Mouse (Mus musculus) layer of hippocampus, adult 2 months (tissue): ENCODE data around the gene Rpl19. TPM values are rescaled to one million over a fixed set of nuclear protein-coding genes. Genes with fewer than 3 reads are reported as not detected.

ENCODE experiments used
- DNase-seq, 2 experiments: peaks; one replicate each; pipeline ENCODE4 v3.0.0; 2022; ENCODE audit warnings: low spot score in 2 of 2
- H3K27ac ChIP-seq: fragments of 200-600 bp; 2 replicates; pipeline ENCODE4 v1.8.1; 2022
- H3K4me3 ChIP-seq: fragments of 200-600 bp; 2 replicates; pipeline ENCODE4 v1.8.1; 2022; ENCODE audit warnings: mild to moderate bottlenecking
- CTCF ChIP-seq: fragments of 200-600 bp; conservative IDR thresholded peaks from 2 replicates; pipeline ENCODE4 v1.8.1; 2022; ENCODE audit warnings: antibody characterized with exemption, mild to moderate bottlenecking, moderate library complexity
- total RNA-seq, 2 experiments: library from RNA; stranded (reverse); gene quantifications; 2 replicates each; pipeline ENCODE4 v1.2.3; 2021

The Rpl19 gene
- total RNA-seq, 2 experiments from 2014 or later, result 615 to 621 TPM

DNA sequence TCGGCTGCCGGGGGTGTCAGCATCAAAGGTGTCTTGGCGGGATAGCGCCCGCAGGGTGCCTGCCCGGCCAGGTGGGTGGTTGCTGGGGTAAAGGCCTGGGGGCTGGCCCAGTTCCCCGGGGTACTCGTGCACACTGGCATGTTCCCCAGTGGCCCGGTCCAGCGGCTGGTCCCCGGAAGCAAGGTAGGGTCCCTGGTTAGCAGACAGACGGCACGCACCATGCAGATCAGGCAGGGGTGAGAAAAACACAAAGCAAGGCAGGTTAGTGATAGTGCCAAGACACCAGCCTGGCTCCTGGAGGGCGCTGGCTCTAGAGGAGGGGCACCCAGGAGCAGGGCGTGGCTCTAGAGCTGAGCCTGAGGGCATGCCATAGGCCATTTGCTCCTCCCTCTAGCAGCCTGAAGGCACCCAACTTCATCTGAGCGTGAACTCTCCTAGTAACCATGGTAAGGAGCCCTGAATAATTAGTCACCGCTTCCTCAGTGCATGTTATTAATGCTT lies 23.3 kb upstream of the Rpl19 start:
- no peak for DNase-seq
- Histone ChIP-seq H3K27ac (peak overlapping the region; percentile 72), H3K4me3 (no peak overlapping the region)
- no peak for TF ChIP-seq CTCF

DNA sequence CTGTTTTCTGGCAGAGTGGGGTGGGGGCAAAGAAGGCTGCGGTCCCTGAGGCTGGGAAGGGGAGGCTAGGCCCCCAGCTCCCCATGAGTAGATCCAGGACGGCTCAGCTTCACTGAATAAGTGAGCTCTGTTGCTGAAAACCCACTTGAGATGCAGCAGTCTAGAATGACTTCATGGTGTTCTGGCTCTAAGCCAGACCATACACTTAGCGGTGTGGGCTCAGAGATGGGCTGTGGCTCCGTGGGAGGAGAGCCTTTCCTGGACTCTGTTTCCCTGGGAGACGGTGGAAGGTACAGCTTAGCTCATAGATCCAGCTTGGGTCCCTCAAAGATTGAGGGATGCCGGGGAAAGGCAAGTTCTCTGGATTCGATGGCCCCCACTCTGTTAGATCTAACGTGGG lies 22.3 kb upstream of the Rpl19 start:
- Histone ChIP-seq H3K27ac (peak overlapping the region; percentile 72), H3K4me3 (no peak overlapping the region)
- TF ChIP-seq CTCF, result no peak
- DNase-seq, result peak; percentile 28 to 68

DNA sequence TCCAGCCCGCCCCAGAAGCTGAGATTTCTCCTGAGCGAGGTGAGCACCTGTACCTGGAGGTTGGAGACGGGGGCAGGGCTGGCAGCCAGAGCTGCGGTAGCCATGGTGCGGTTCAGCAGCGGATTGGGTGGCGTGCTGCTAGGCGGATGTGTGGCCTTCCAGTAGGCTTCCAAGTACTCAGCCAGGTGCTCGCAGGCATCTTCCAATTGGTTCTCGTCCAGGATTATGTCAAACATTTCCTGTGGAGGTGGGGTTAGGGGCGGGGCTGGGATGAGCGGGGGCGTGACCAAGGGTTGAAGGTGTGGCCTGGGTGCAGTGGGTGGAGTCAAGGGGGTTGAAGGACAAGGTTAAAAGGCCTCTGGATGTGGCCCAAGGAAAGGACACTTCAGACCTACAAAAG lies 21.4 kb upstream of the Rpl19 start:
- Histone ChIP-seq H3K27ac (peak overlapping the region; percentile 72; the same call in 1 of the 2 replicates), H3K4me3 (no peak overlapping the region)
- no peak for TF ChIP-seq CTCF
- DNase-seq, result no peak

DNA sequence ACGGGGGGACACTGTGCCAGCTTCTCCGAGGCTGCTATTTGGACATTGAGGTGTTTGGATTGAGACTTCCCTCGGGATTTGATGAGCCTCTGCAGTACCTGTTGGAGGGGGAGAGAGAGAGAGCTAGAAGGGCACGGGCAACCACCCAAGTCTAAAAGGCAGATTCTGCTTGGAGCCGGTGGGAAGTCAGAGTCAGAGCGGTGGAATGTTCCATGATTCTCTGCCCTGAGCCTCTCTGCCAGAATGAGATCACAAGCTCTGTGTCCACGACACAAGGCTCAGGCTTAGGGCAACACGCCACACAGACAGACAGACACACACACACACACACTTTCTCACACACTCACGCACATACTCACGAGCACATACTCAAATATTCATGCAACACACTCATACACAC lies 20.8 kb upstream of the Rpl19 start:
- Histone ChIP-seq H3K4me3 (no peak overlapping the region), H3K27ac (peak overlapping the region; percentile 72; the same call in 1 of the 2 replicates)
- TF ChIP-seq CTCF, result no peak
- no peak for DNase-seq

DNA sequence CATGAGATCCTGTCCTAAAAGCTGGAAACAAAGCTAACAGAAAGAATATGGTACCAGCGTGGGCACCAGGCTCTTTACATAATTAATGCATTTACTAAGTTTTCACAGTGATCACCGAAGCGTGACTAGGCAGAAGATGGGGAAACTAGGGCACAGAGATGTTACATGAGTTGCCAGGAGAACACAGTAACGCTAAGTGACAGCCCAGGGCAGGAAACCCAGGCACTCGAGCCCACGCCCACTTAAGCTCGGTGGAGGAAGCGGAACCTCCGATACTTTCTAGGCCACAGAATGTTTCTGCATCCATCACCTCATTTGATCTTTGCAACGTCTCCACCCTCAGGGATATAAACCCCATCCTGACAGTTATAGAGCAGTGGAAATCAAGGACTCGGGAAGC lies 18.4 kb upstream of the Rpl19 start:
- H3K27ac ChIP-seq, result no peak overlapping the region
- no peak for DNase-seq
- no peak overlapping the region for H3K4me3 ChIP-seq
- no peak for TF ChIP-seq CTCF

DNA sequence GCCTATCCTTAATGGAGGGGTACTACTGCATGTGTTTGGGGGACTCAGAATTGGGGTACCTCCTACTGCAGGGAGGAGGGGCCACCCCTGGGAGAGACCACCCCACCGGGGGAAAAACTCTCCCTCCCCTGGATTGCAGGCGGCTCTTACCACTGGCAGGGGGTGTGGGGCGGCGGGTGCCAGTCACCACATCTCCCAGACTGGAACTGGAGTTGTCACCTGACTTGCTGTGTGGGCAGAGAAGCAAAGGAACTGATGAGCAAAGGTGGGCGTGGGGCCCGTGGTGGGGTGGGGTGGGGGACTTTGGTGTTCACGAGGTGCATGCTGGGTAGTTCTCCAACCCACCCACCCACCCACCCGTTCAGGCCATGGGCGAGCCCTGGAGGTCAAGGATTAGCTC lies 14.8 kb upstream of the Rpl19 start:
- H3K27ac ChIP-seq, result peak overlapping the region; percentile 72; the same call in 1 of the 2 replicates
- no peak for TF ChIP-seq CTCF
- no peak overlapping the region for H3K4me3 ChIP-seq
- DNase-seq, result peak in 1 of 2 experiments; percentile 37

DNA sequence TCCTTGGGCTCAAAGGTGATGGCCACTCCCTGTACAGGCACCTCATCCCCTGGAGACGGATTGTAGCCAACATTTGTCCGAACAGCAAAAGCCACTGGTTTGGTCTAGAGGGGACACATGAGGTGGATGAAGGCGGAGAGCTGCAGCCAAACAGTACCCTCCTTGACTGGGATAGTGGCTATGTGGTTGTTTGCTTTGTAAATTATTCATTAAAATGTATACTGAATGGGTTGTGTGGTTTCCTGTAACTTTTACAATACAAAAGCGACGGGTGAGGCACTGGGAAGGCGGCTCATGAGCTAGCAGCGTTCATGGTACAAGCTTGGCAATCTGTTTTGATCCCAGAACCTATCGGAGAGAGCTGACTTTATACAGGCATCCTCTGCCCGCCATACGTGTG lies 13.7 kb upstream of the Rpl19 start:
- TF ChIP-seq CTCF, result no peak
- Histone ChIP-seq H3K4me3 (no peak overlapping the region), H3K27ac (peak overlapping the region; percentile 72; the same call in 1 of the 2 replicates)
- DNase-seq, result no peak

DNA sequence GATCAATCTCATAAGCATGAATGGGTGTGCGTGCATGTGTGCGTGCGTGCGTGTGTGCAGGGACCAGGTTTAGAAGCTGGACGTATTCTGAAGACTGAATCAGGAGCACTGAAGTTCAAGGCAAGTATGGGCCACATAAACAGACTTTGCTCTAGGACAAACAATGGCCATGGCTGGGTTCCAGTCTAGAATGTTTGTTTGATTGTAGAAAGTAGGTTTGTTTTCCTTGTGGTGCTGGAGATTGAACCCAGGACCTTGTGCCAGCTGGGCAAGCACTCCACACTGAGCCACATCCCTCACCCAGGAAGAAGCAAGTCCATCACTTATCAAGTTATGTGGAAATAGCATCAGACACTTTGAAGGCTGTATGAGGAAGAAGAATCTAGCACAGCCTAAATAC lies 10.3 kb upstream of the Rpl19 start:
- no peak for TF ChIP-seq CTCF
- no peak for DNase-seq
- H3K27ac ChIP-seq, result no peak overlapping the region
- no peak overlapping the region for H3K4me3 ChIP-seq

DNA sequence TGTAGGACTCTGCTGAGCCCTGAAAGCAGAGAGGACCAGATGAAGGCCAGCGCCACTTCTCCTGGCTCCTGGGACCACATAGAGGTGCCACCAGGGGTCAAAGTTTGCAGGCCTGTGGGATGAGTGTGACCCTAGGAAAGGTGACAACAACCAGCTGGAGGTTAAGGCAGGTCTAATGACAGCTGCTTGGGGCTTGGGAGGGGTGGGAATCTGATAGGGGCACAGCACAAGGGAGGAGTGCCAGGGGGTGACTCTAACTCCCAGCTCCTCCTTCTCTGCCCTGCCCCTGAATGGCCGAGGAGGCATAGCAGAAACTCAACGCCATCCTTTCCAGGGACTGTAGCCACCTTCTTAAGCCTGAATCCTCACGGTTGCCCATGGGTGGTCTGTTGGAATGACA lies 9.7 kb upstream of the Rpl19 start:
- Histone ChIP-seq H3K4me3 (no peak overlapping the region), H3K27ac (no peak overlapping the region)
- no peak for TF ChIP-seq CTCF
- no peak for DNase-seq

DNA sequence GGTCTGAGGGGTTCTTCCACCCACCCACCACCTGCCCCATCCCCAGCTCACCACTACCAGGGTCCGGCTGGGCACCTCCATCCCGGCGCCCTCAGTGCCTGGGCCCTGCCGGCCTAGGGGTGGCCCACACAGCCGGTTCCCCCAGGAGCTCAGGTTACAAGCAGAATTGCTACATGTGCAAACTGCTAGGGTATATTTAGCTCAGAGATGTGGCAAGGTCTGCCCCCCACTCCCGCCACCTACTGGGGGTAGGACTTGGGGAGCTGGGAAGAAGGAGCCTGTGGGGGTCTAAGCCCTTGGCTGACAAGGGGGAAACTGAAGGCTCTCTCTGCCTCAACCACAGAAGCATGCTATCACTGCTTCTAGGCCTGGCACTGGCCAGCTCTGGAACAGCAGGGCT lies 8.3 kb upstream of the Rpl19 start:
- Histone ChIP-seq H3K4me3 (no peak overlapping the region; the same call in 1 of the 2 replicates), H3K27ac (peak overlapping the region; percentile 90; the same call in 1 of the 2 replicates)
- TF ChIP-seq CTCF, result peak; percentile 14; the same call in 1 of the 2 replicates
- no peak for DNase-seq

DNA sequence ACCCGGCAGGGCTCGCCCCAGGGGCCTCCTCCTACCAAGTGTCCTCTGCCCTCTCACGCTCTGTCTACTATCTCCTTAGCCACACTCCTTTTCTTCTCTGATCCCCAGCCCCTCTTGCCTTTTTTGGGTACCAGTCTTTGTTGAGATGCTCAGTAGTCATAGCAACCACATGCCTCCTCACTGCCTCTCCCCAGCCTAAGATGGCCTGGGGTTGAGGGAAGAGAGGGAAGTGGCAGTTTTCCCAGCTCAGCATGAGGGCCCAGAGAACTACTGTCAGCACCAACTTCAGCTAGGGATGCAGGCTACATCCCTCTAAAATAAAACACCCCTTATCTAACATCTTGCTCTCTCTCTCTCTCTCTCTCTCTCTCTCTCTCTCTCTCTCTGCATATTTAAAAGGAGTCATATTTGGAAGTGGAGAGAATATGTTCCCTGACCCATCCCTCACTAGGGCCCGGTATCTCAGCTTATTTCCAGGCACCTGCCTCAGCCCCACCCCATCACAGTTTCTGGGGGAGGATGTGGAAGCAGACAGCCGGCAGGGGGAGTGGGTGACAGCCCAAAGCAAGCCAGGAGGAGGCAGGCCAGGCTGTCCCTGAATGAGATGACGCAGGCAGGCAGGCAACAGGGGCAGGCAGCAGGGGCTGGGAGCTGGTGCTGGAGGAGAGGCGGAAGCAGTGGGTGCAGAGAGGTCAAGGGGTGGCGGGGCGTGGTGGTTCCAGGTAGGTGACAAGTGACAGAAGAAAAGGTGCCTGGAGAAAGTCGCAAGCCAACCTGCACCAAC lies 7.5 kb upstream of the Rpl19 start:
- peak; percentile 60 for TF ChIP-seq CTCF
- H3K27ac ChIP-seq, result peak overlapping the region; percentile 90
- H3K4me3 ChIP-seq, result peak overlapping the region; percentile 54

DNA sequence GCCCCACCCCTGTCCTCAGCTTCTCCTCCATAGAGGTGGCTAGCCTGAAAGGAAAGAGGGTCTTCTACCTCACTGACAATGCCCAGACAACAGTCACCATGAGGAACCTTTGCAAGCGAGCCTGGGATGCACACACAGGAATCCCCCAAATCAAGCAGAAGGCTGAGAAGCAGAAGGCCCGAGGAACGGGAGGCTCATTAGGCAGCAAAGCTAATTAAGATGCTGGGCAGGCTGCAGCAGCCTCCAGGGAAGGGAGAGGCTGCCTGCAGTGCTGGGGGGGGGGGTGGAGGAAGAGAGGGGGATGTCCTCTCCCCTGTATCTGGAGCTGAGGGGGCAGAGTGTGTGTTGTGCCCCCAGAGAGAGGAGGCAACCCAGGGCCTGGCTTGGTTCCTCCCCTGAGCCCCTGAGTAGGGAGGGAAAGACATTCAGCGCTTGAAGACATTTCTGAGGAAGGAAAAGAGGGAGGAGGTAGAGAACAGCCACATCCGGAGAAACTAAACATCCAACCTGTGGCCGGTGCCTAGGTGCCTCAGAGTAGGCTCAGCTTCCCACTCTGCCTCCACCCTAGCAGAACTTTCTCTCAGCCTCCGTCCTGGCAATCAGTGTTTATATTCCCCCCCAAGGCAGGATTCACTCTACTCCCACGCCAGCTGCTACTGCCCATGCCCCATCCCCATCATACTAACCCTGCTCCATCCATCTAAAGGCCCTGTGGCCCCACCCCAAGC lies 6.5 kb upstream of the Rpl19 start:
- peak overlapping the region; percentile 90 for H3K27ac ChIP-seq
- no peak for TF ChIP-seq CTCF
- DNase-seq, result peak in 1 of 2 experiments; percentile 56
- peak overlapping the region; percentile 54 for H3K4me3 ChIP-seq

More for the DNA sequence above, 7.5 kb upstream of the Rpl19 start:
- peak; percentile 78 to 90 for DNase-seq

DNA sequence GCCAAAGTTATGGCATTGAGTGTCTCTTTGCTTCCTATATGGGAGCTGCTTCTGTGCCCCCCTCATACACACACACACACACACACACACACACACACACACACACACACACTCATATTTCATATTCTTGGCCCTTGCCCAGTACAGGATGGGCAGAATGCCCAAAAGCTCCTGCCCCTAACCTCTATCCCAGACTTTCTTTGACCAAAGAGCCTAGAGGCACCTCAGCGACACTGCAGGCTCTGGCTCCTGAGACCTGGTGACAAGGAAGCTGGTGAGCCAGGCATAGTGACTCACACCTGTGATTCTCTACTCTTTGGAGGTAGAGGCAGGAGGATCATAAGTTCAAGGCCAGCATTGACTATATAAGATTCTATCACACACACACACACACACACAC lies 5.8 kb upstream of the Rpl19 start:
- TF ChIP-seq CTCF, result peak; percentile 29

More for the DNA sequence above, 5.8 kb upstream of the Rpl19 start:
- H3K4me3 ChIP-seq, result peak overlapping the region; percentile 54
- peak overlapping the region; percentile 90 for H3K27ac ChIP-seq
- no peak for DNase-seq
